Mouse (Mus musculus): ENCODE results near the gene Ube2d1. TPM values are rescaled to one million over a fixed set of nuclear protein-coding genes. Genes with fewer than 3 reads are reported as not detected.

Ube2d1 gene
- polyA plus RNA-seq, 1 experiment from 2014 or later: 150 TPM

GRCm38 (mm10) chr10:71326789-71327188 lies 41.7 kb upstream of the Ube2d1 start:
- H3K27me3 ChIP-seq (ENCODE audit: control insufficient read depth, insufficient read depth, low read length): no peaks in the 10 kb centered on the region
- H3K4me2 ChIP-seq (ENCODE audit: low read depth, low read length, severe bottlenecking): no peak overlapping the region
- H3K27ac ChIP-seq (ENCODE audit: low read depth, low read length): no peak overlapping the region
- WGBS: 16% methylated on average over 7 of the region's 7 CpGs
- DNase-seq (ENCODE audit: low spot score) (peak; percentile 80), ATAC-seq (replicated peaks; ENCODE audit: low FRiP score) (no peak)
- no peak overlapping the region for H3K9ac ChIP-seq (ENCODE audit: low read length)
- no peak overlapping the region for H3K4me3 ChIP-seq (ENCODE audit: low read depth, low read length)
- peaks cover 2% of the 10 kb centered on the region; the same call in 1 of the 2 replicates for H3K36me3 ChIP-seq (ENCODE audit: control insufficient read depth, insufficient read depth, low read length)
- H3K9me3 ChIP-seq (ENCODE audit: control insufficient read depth, low read length): no peaks in the 10 kb centered on the region
- H3K4me1 ChIP-seq (replicated peaks; ENCODE audit: control insufficient read depth, insufficient read depth, low read length): no peaks in the 10 kb centered on the region

GRCm38 (mm10) chr10:71326123-71326522 lies 41.1 kb upstream of the Ube2d1 start:
- Histone ChIP-seq H3K4me3 (ENCODE audit: low read depth, low read length) (no peak overlapping the region), H3K9me3 (ENCODE audit: control insufficient read depth, low read length) (no peaks in the 10 kb centered on the region), H3K4me1 (replicated peaks; ENCODE audit: control insufficient read depth, insufficient read depth, low read length) (no peaks in the 10 kb centered on the region), H3K27ac (ENCODE audit: low read depth, low read length) (no peak overlapping the region), H3K27me3 (ENCODE audit: control insufficient read depth, insufficient read depth, low read length) (no peaks in the 10 kb centered on the region), H3K36me3 (ENCODE audit: control insufficient read depth, insufficient read depth, low read length) (peaks cover 2% of the 10 kb centered on the region; the same call in 1 of the 2 replicates), H3K4me2 (ENCODE audit: low read depth, low read length, severe bottlenecking) (no peak overlapping the region), H3K9ac (ENCODE audit: low read length) (no peak overlapping the region)
- WGBS: 80% methylated on average over 7 of the region's 7 CpGs
- DNase-seq (ENCODE audit: low spot score) (peak; percentile 44), ATAC-seq (replicated peaks; ENCODE audit: low FRiP score) (no peak)

DNA sequence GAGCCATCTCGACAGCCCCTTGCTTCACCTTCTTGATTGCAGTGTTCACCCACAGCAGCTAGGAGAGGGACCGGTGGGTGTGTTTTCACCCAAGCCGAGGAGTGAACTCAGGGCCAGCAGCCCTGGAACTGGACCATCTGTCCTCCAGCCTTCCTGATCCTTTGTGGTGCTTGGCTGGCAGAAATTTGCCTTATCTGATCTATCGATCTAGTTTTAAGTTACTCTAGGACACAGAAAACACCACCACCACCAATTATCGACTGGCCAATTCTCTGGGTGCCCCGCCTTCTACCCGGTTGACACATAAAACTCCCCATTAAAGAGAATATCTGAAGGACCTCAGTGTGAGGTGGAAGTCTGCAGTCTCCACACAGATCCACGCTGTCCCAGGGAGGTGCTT lies 38.6 kb upstream of the Ube2d1 start:
- Histone ChIP-seq H3K27me3 (ENCODE audit: control insufficient read depth, insufficient read depth, low read length) (no peaks in the 10 kb centered on the region), H3K9ac (ENCODE audit: low read length) (no peak overlapping the region), H3K4me2 (ENCODE audit: low read depth, low read length, severe bottlenecking) (no peak overlapping the region), H3K4me1 (replicated peaks; ENCODE audit: control insufficient read depth, insufficient read depth, low read length) (no peaks in the 10 kb centered on the region), H3K9me3 (ENCODE audit: control insufficient read depth, low read length) (no peaks in the 10 kb centered on the region), H3K36me3 (ENCODE audit: control insufficient read depth, insufficient read depth, low read length) (no peaks in the 10 kb centered on the region), H3K4me3 (ENCODE audit: low read depth, low read length) (no peak overlapping the region), H3K27ac (ENCODE audit: low read depth, low read length) (no peak overlapping the region)
- DNase-seq (ENCODE audit: low spot score) (no peak), ATAC-seq (replicated peaks; ENCODE audit: low FRiP score) (no peak)
- 91% methylated on average over 8 of the region's 8 CpGs for WGBS

DNA sequence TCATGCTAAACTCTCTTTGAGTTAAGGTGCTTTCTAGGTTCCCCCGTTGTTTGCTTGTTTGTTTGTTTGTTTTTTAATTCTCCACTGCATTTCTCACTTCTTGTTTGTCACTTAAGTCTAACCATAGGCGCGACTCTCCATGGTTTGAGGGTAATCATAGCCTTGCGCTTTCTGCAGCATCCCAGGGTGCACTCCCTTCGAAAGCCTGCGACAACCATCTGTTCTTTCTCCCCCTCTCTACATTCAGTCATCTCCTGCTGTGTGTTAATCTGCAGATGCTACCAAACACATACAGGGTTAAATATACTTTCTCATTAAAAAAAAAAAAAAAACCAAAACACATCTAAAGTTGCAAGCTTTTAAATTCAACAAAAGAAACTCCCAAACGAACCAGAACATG lies 31.4 kb upstream of the Ube2d1 start:
- H3K36me3 ChIP-seq (ENCODE audit: control insufficient read depth, insufficient read depth, low read length): no peaks in the 10 kb centered on the region
- no peak overlapping the region for H3K4me2 ChIP-seq (ENCODE audit: low read depth, low read length, severe bottlenecking)
- H3K9ac ChIP-seq (ENCODE audit: low read length): no peak overlapping the region
- no peak overlapping the region for H3K4me3 ChIP-seq (ENCODE audit: low read depth, low read length)
- ATAC-seq (replicated peaks; ENCODE audit: low FRiP score): no peak
- DNase-seq (ENCODE audit: low spot score): no peak
- no peaks in the 10 kb centered on the region for H3K4me1 ChIP-seq (replicated peaks; ENCODE audit: control insufficient read depth, insufficient read depth, low read length)
- H3K9me3 ChIP-seq (ENCODE audit: control insufficient read depth, low read length): no peaks in the 10 kb centered on the region
- WGBS: 68% methylated on average over 7 of the region's 7 CpGs
- no peaks in the 10 kb centered on the region for H3K27me3 ChIP-seq (ENCODE audit: control insufficient read depth, insufficient read depth, low read length)
- no peak overlapping the region for H3K27ac ChIP-seq (ENCODE audit: low read depth, low read length)

GRCm38 (mm10) chr10:71316056-71316455 lies 31.0 kb upstream of the Ube2d1 start:
- WGBS: 81% methylated on average over 11 of the region's 11 CpGs
- Histone ChIP-seq H3K27ac (ENCODE audit: low read depth, low read length) (no peak overlapping the region), H3K9me3 (ENCODE audit: control insufficient read depth, low read length) (no peaks in the 10 kb centered on the region), H3K4me2 (ENCODE audit: low read depth, low read length, severe bottlenecking) (no peak overlapping the region), H3K36me3 (ENCODE audit: control insufficient read depth, insufficient read depth, low read length) (no peaks in the 10 kb centered on the region), H3K4me1 (replicated peaks; ENCODE audit: control insufficient read depth, insufficient read depth, low read length) (no peaks in the 10 kb centered on the region), H3K27me3 (ENCODE audit: control insufficient read depth, insufficient read depth, low read length) (no peaks in the 10 kb centered on the region), H3K4me3 (ENCODE audit: low read depth, low read length) (no peak overlapping the region), H3K9ac (ENCODE audit: low read length) (no peak overlapping the region)
- ATAC-seq (replicated peaks; ENCODE audit: low FRiP score) (no peak), DNase-seq (ENCODE audit: low spot score) (peak; percentile 35)

DNA sequence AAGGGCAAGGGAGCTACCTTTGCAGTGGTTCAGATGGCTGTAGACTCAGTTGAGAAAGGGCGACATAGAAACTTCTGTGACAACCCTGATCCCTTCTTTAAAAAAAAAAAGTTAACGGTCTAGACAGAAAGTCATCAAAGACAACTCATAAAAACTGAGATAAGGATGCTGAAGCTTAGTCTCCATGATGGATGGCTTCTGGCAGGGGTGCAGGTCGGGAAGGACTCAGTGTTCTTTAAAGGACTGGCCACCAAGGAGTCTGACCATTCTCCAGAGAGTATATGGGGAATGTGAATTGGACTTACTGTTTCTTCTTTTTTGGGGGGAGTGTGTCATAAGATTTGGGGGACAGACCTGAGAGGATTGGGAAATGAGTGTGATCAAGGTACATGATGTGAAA lies 29.5 kb upstream of the Ube2d1 start:
- WGBS: 88% methylated on average over 3 of the region's 3 CpGs
- DNase-seq (ENCODE audit: low spot score) (no peak), ATAC-seq (replicated peaks; ENCODE audit: low FRiP score) (no peak)
- Histone ChIP-seq H3K27me3 (ENCODE audit: control insufficient read depth, insufficient read depth, low read length) (no peaks in the 10 kb centered on the region), H3K4me3 (ENCODE audit: low read depth, low read length) (no peak overlapping the region), H3K4me2 (ENCODE audit: low read depth, low read length, severe bottlenecking) (no peak overlapping the region), H3K9me3 (ENCODE audit: control insufficient read depth, low read length) (no peaks in the 10 kb centered on the region), H3K27ac (ENCODE audit: low read depth, low read length) (no peak overlapping the region), H3K9ac (ENCODE audit: low read length) (no peak overlapping the region), H3K4me1 (replicated peaks; ENCODE audit: control insufficient read depth, insufficient read depth, low read length) (no peaks in the 10 kb centered on the region), H3K36me3 (ENCODE audit: control insufficient read depth, insufficient read depth, low read length) (no peaks in the 10 kb centered on the region)

- ATAC-seq (replicated peaks; ENCODE audit: low FRiP score): no peak
- no peak for DNase-seq (ENCODE audit: low spot score)
- Histone ChIP-seq H3K4me1 (replicated peaks; ENCODE audit: control insufficient read depth, insufficient read depth, low read length) (no peaks in the 10 kb centered on the region), H3K4me3 (ENCODE audit: low read depth, low read length) (no peak overlapping the region), H3K27ac (ENCODE audit: low read depth, low read length) (no peak overlapping the region), H3K4me2 (ENCODE audit: low read depth, low read length, severe bottlenecking) (no peak overlapping the region), H3K36me3 (ENCODE audit: control insufficient read depth, insufficient read depth, low read length) (no peaks in the 10 kb centered on the region), H3K27me3 (ENCODE audit: control insufficient read depth, insufficient read depth, low read length) (no peaks in the 10 kb centered on the region), H3K9me3 (ENCODE audit: control insufficient read depth, low read length) (no peaks in the 10 kb centered on the region), H3K9ac (ENCODE audit: low read length) (no peak overlapping the region)
- WGBS: 68% methylated on average over 3 of the region's 3 CpGs
These were observed 25.2 kb upstream of the Ube2d1 start for GRCm38 (mm10) chr10:71310288-71310687.

- H3K4me1 ChIP-seq (replicated peaks; ENCODE audit: control insufficient read depth, insufficient read depth, low read length): no peaks in the 10 kb centered on the region
- no peaks in the 10 kb centered on the region for H3K27me3 ChIP-seq (ENCODE audit: control insufficient read depth, insufficient read depth, low read length)
- no peaks in the 10 kb centered on the region for H3K36me3 ChIP-seq (ENCODE audit: control insufficient read depth, insufficient read depth, low read length)
- no peak overlapping the region for H3K4me3 ChIP-seq (ENCODE audit: low read depth, low read length)
- ATAC-seq (replicated peaks; ENCODE audit: low FRiP score) (no peak), DNase-seq (ENCODE audit: low spot score) (no peak)
- no peaks in the 10 kb centered on the region for H3K9me3 ChIP-seq (ENCODE audit: control insufficient read depth, low read length)
- no peak overlapping the region for H3K9ac ChIP-seq (ENCODE audit: low read length)
- 92% methylated on average over 5 of the region's 5 CpGs for WGBS
- no peak overlapping the region for H3K27ac ChIP-seq (ENCODE audit: low read depth, low read length)
- H3K4me2 ChIP-seq (ENCODE audit: low read depth, low read length, severe bottlenecking): no peak overlapping the region
These were observed 23.1 kb upstream of the Ube2d1 start for GRCm38 (mm10) chr10:71308199-71308598.

- Histone ChIP-seq H3K4me1 (replicated peaks; ENCODE audit: control insufficient read depth, insufficient read depth, low read length) (no peaks in the 10 kb centered on the region), H3K27me3 (ENCODE audit: control insufficient read depth, insufficient read depth, low read length) (no peaks in the 10 kb centered on the region), H3K9me3 (ENCODE audit: control insufficient read depth, low read length) (no peaks in the 10 kb centered on the region), H3K9ac (ENCODE audit: low read length) (no peak overlapping the region), H3K4me2 (ENCODE audit: low read depth, low read length, severe bottlenecking) (no peak overlapping the region), H3K36me3 (ENCODE audit: control insufficient read depth, insufficient read depth, low read length) (no peaks in the 10 kb centered on the region), H3K4me3 (ENCODE audit: low read depth, low read length) (no peak overlapping the region), H3K27ac (ENCODE audit: low read depth, low read length) (no peak overlapping the region)
- ATAC-seq (replicated peaks; ENCODE audit: low FRiP score): no peak
- DNase-seq (ENCODE audit: low spot score): no peak
- WGBS: 74% methylated on average over 6 of the region's 6 CpGs
These were observed 21.7 kb upstream of the Ube2d1 start for GRCm38 (mm10) chr10:71306759-71307158.
